Mouse (Mus musculus) bone marrow, adult 2 months (tissue): ENCODE results near the gene Alkbh7. TPM values are rescaled to one million over a fixed set of nuclear protein-coding genes. Genes with fewer than 3 reads are reported as not detected.

Experiments used
- H3K27ac ChIP-seq: fragments of 200-500 bp; 2 replicates; pipeline ENCODE4 v1.5.1; 2012; ENCODE audit warnings: low read depth, mild to moderate bottlenecking, control low read depth, inconsistent platforms, low read length; ENCODE audit not compliant: control insufficient read depth, poor library complexity, insufficient read depth
- H3K4me1 ChIP-seq: fragments of 200-500 bp; 2 replicates; pipeline ENCODE4 v1.6.1; 2011; ENCODE audit warnings: low read length; ENCODE audit not compliant: control insufficient read depth, insufficient read depth
- H3K4me3 ChIP-seq: fragments of 200-500 bp; replicated peaks from 2 replicates; pipeline ENCODE3; 2011; ENCODE audit warnings: mild to moderate bottlenecking, low read depth, low read length, control low read depth; ENCODE audit not compliant: control insufficient read depth
- CTCF ChIP-seq: fragments of 200-500 bp; IDR thresholded peaks from 2 replicates; pipeline ENCODE4 v1.5.1; 2011; ENCODE audit warnings: low read length, control low read depth; ENCODE audit not compliant: control insufficient read depth, insufficient read depth
- POLR2A ChIP-seq: fragments of 200-500 bp; IDR thresholded peaks from 2 replicates; pipeline ENCODE4 v1.6.1; 2011; ENCODE audit warnings: low read depth, mild to moderate bottlenecking, control low read depth, low read length, borderline replicate concordance; ENCODE audit not compliant: control insufficient read depth
- WGBS: fragments of 180-500 bp; shearing (Covaris S2); methylation state at CpG from one replicate; pipeline ENCODE4 v1.1.7; 2018; 5-methylcytosine and 5-hydroxymethylcytosine counted together
- polyA plus RNA-seq: library from polyadenylated mRNA; stranded (reverse); fragments of >200 nt; gene quantifications from 2 replicates; pipeline ENCODE4 v1.2.4, GENCODE M21; 2011; ENCODE audit warnings: low replicate concordance; ENCODE audit not compliant: missing spikeins, insufficient read depth, insufficient read length

Alkbh7 gene
- 4.4 and 11.1 TPM in 2 replicates for polyA plus RNA-seq

- H3K4me1 ChIP-seq, result no peaks in the 10 kb centered on the region; the same call in 1 of the 2 replicates
- under 1% methylated on average over 38 of the region's 38 CpGs for WGBS
- TF ChIP-seq POLR2A (peak; percentile 59; the same call in 1 of the 2 replicates), CTCF (peak; percentile 88)
- peak within 1 kb of the TSS; percentile 87 for H3K4me3 ChIP-seq
- H3K27ac ChIP-seq, result peak within 1 kb of the TSS; percentile 23; the same call in 1 of the 2 replicates
Observed at GRCm38 (mm10) chr17:56997029-56997667, at the start of gene Alkbh7. Gene Alkbh7 (plus strand): TSS chr17:56997339.

GRCm38 (mm10) chr17:56950915-56951314 lies 46.2 kb upstream of the Alkbh7 start:
- Histone ChIP-seq H3K4me3 (no peak overlapping the region), H3K4me1 (no peaks in the 10 kb centered on the region), H3K27ac (no peak overlapping the region)
- no peak for TF ChIP-seq POLR2A
- TF ChIP-seq CTCF, result peak; percentile 96
- WGBS, result 34% methylated on average over 3 of the region's 3 CpGs

GRCm38 (mm10) chr17:56952639-56953038 lies 44.5 kb upstream of the Alkbh7 start:
- Histone ChIP-seq H3K4me1 (no peaks in the 10 kb centered on the region; the same call in 1 of the 2 replicates), H3K27ac (no peak overlapping the region), H3K4me3 (no peak overlapping the region)
- TF ChIP-seq POLR2A (no peak), CTCF (no peak)
- 80% methylated on average over 1 of the region's 1 CpGs for WGBS

GRCm38 (mm10) chr17:56954871-56955270 lies 42.3 kb upstream of the Alkbh7 start:
- no peak for TF ChIP-seq POLR2A
- no peak for TF ChIP-seq CTCF
- no peak overlapping the region for H3K4me3 ChIP-seq
- no peak overlapping the region for H3K27ac ChIP-seq
- WGBS, result 65% methylated on average over 7 of the region's 7 CpGs
- H3K4me1 ChIP-seq, result peaks cover 2% of the 10 kb centered on the region; the same call in 1 of the 2 replicates

- TF ChIP-seq CTCF (0 out of 2 replicates have a peak, but pooled peaks have one; percentile 4), POLR2A (no peak)
- WGBS, result 4% methylated on average over 11 of the region's 11 CpGs
- H3K4me1 ChIP-seq, result peaks cover 2% of the 10 kb centered on the region; the same call in 1 of the 2 replicates
- peak overlapping the region; percentile 23; the same call in 1 of the 2 replicates for H3K27ac ChIP-seq
- no peak overlapping the region for H3K4me3 ChIP-seq
Observed at GRCm38 (mm10) chr17:56957763-56958429, 39.2 kb upstream of the Alkbh7 start.

- WGBS, result 70% methylated on average over 4 of the region's 4 CpGs
- Histone ChIP-seq H3K4me1 (peaks cover 2% of the 10 kb centered on the region; the same call in 1 of the 2 replicates), H3K4me3 (no peak overlapping the region), H3K27ac (no peak overlapping the region)
- TF ChIP-seq CTCF, result no peak
- no peak for TF ChIP-seq POLR2A
Observed at GRCm38 (mm10) chr17:56958667-56959066, 38.5 kb upstream of the Alkbh7 start.

- 86% methylated on average over 4 of the region's 4 CpGs for WGBS
- no peak for TF ChIP-seq POLR2A
- no peak for TF ChIP-seq CTCF
- Histone ChIP-seq H3K4me1 (peaks cover 2% of the 10 kb centered on the region; the same call in 1 of the 2 replicates), H3K27ac (no peak overlapping the region), H3K4me3 (no peak overlapping the region)
Observed at GRCm38 (mm10) chr17:56961880-56962279, 35.3 kb upstream of the Alkbh7 start.
